Mouse (Mus musculus) intestine, embryonic 16.5 days (tissue): Measurements from ENCODE around the gene Reep1. TPM values are rescaled to one million over a fixed set of nuclear protein-coding genes. Genes with fewer than 3 reads are reported as not detected.

Experiments
- ATAC-seq: fragments of 200-750 bp; cut with Nextera tagmentation; 2 replicates; pipeline ENCODE4 v1.8.0; 2017; ENCODE audit warnings: moderate TSS enrichment, moderate library complexity
- H3K27ac ChIP-seq: fragments of 300-500 bp; sonication (generic); 2 replicates; pipeline ENCODE4 v1.5.1; 2014; ENCODE audit warnings: mild to moderate bottlenecking, low read length
- H3K27me3 ChIP-seq: fragments of 300-500 bp; sonication (generic); replicated peaks from 2 replicates; pipeline ENCODE4 v1.6.1; 2014; ENCODE audit warnings: low read length, control low read depth, mixed read lengths; ENCODE audit not compliant: control insufficient read depth, insufficient read depth
- H3K36me3 ChIP-seq: fragments of 300-500 bp; sonication (generic); 2 replicates; pipeline ENCODE4 v1.6.1; 2014; ENCODE audit warnings: low read length, control low read depth; ENCODE audit not compliant: control insufficient read depth, insufficient read depth
- H3K4me1 ChIP-seq: fragments of 300-500 bp; sonication (generic); 2 replicates; pipeline ENCODE4 v1.6.1; 2014; ENCODE audit warnings: low read length, control low read depth, mixed read lengths; ENCODE audit not compliant: control insufficient read depth, insufficient read depth
- H3K4me2 ChIP-seq: fragments of 300-500 bp; sonication (generic); 2 replicates; pipeline ENCODE4 v1.6.1; 2014; ENCODE audit warnings: low read depth, low read length, control low read depth
- H3K4me3 ChIP-seq: fragments of 300-500 bp; sonication (generic); 2 replicates; pipeline ENCODE4 v1.5.1; 2014; ENCODE audit warnings: mild to moderate bottlenecking, low read length
- H3K9ac ChIP-seq: fragments of 300-500 bp; sonication (generic); 2 replicates; pipeline ENCODE4 v1.6.1; 2014; ENCODE audit warnings: low read depth, low read length
- H3K9me3 ChIP-seq: fragments of 300-500 bp; sonication (generic); 2 replicates; pipeline ENCODE4 v1.6.1; 2016; ENCODE audit warnings: low read length, control low read depth; ENCODE audit not compliant: control insufficient read depth
- WGBS: fragments of 180-500 bp; shearing (Covaris S2); extraction: QIAGEN DNeasy Blood & Tissue Kit; methylation state at CpG from one replicate; pipeline ENCODE4 v1.1.7; 2014; 5-methylcytosine and 5-hydroxymethylcytosine counted together
- polyA plus RNA-seq: library from polyadenylated mRNA; unstranded; fragments of >200 nt; fragmentation: Nextera tagmentation; extraction: Ambion mirVana; gene quantifications from 2 replicates; pipeline ENCODE4 v1.2.1, GENCODE M21; 2015

Gene Reep1
- polyA plus RNA-seq, 1 experiment from 2014 or later = 13.5 TPM

DNA sequence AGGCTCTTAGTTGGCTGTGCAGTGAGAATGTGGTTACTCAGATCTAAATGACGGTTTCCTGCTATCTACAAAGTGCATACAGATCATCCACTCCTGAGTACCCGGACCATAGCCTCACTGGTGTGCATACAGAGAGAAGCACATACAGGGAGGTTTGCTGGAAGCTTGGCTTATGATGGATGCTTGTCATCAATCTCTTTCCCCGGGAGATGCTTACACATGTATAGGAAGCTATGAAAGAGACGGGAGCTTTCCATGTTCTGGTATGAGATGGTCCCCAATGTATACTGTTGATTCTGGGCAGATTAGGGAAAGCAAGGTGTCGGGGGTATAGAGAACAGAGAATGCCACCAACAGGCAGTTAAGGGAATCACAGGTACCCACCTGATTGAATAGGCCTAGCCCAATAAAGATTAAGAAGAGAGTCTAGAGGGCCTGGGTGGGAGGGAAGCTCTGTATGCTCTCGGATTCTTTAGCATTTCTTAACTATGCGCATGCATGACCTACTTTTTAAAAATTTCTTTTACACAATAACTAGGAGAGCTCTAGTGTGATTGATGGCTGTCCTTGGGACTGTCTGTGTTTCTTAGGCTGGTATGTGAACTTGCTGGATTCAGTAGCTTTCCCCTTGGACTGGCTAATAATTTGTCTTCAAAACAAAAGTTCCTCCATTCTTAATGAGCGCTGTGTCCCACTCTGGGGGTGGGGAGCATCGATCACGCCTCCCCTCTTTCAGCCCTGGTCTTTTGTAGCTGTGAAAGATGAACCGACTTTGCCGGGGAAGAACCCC lies 62.7 kb downstream of the Reep1 start:
- 0 out of 2 replicates have a peak, but pooled peaks cover 3% of the 10 kb centered on the region for H3K9me3 ChIP-seq

GRCm38 (mm10) chr6:71770856-71771255 lies 63.5 kb downstream of the Reep1 start:
- no peak overlapping the region for H3K27ac ChIP-seq
- H3K4me1 ChIP-seq = no peaks in the 10 kb centered on the region
- no peak for ATAC-seq
- H3K36me3 ChIP-seq = no peaks in the 10 kb centered on the region
- H3K9me3 ChIP-seq = 0 out of 2 replicates have a peak, but pooled peaks cover 3% of the 10 kb centered on the region
- H3K4me2 ChIP-seq = no peak overlapping the region
- no peaks in the 10 kb centered on the region for H3K27me3 ChIP-seq
- 95% methylated on average over 4 of the region's 4 CpGs for WGBS
- H3K4me3 ChIP-seq = no peak overlapping the region
- no peak overlapping the region for H3K9ac ChIP-seq

More for the DNA sequence above, 62.7 kb downstream of the Reep1 start:
- no peak for ATAC-seq
- no peak overlapping the region for H3K4me2 ChIP-seq
- no peak overlapping the region for H3K27ac ChIP-seq
- no peaks in the 10 kb centered on the region for H3K36me3 ChIP-seq
- H3K4me3 ChIP-seq = no peak overlapping the region
- WGBS = 77% methylated on average over 12 of the region's 12 CpGs
- H3K4me1 ChIP-seq = no peaks in the 10 kb centered on the region
- H3K9ac ChIP-seq = no peak overlapping the region
- H3K27me3 ChIP-seq = no peaks in the 10 kb centered on the region

DNA sequence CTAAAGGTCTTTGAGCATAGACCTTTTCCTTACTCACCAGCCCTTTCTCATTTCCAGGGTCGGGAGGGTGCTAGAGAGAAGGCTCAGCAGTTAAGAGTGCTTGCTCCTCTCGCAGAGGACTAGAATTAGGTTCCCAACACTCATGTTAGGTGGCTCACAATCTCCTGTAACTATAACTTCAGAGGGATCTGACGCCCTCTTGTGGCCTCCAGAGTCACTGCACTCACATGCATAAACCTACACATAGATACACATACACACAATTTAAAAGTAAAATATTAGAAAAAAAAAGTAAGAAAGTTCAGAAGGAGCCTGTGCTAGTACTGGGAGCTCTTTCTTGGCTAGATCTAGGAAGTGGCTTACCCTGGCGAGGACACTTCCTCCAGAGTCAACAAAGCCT lies 63.9 kb downstream of the Reep1 start:
- Histone ChIP-seq H3K36me3 (no peaks in the 10 kb centered on the region), H3K27me3 (no peaks in the 10 kb centered on the region), H3K9ac (no peak overlapping the region), H3K4me3 (no peak overlapping the region), H3K4me1 (no peaks in the 10 kb centered on the region), H3K9me3 (0 out of 2 replicates have a peak, but pooled peaks cover 3% of the 10 kb centered on the region), H3K27ac (no peak overlapping the region), H3K4me2 (no peak overlapping the region)
- ATAC-seq = no peak
- WGBS = 94% methylated on average over 4 of the region's 4 CpGs

DNA sequence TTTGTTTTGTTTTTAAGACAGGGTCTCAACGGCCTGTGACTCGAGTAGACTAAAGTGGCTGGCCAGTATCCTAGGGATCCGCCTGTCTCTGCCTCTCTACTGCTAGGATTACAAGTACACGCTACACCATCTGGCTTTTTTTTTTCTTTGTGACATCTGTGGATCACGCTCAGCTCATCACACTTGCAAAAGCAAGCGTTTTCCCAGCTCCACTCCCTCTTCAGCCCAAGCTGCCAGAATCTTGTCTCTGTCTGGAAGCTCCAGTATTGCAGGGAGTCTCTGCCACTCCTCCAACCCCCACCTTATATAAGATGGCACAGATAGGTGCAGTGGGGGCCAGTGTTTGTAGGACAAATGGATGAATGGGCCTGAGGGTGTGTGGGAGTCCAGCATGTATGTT lies 64.8 kb downstream of the Reep1 start:
- H3K36me3 ChIP-seq = no peaks in the 10 kb centered on the region
- 0 out of 2 replicates have a peak, but pooled peaks cover 3% of the 10 kb centered on the region for H3K9me3 ChIP-seq
- no peak overlapping the region for H3K4me3 ChIP-seq
- no peak for ATAC-seq
- H3K27me3 ChIP-seq = no peaks in the 10 kb centered on the region
- H3K4me2 ChIP-seq = no peak overlapping the region
- H3K27ac ChIP-seq = no peak overlapping the region
- no peaks in the 10 kb centered on the region for H3K4me1 ChIP-seq
- H3K9ac ChIP-seq = no peak overlapping the region
- 81% methylated on average over 6 of the region's 6 CpGs for WGBS

DNA sequence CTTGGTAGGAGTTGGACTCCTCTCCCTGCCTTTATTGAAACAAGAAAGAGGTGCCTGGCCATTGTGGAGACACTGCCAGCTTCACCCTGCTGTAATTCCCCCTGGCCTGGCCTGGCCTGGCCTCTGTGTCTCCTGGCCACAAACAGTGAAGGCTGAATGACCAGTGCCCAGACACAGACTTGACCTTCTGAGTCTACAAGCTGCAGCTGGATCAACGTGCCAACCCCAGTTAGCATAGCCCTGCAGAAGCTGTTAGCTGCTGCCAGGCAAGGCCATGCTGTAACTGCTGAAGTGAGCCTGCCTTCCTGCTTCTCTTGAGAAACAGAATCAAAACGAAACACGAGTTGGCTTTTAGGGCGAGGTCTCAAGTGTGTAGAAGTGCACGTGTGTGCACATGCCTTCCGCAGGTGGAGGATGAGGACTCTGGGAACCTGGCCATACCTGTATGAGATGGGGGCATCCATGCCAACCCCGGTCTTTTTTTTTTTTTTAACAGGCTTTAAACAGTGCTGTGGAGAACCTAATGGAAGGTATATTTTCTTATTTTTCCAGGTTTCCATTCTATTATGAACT lies 65.4 kb downstream of the Reep1 start:
- H3K9ac ChIP-seq = no peak overlapping the region
- H3K27ac ChIP-seq = no peak overlapping the region
- no peaks in the 10 kb centered on the region for H3K27me3 ChIP-seq
- WGBS = 83% methylated on average over 7 of the region's 7 CpGs
- H3K36me3 ChIP-seq = no peaks in the 10 kb centered on the region
- H3K4me1 ChIP-seq = no peaks in the 10 kb centered on the region
- H3K4me3 ChIP-seq = no peak overlapping the region
- H3K9me3 ChIP-seq = 0 out of 2 replicates have a peak, but pooled peaks cover 3% of the 10 kb centered on the region
- H3K4me2 ChIP-seq = no peak overlapping the region
- no peak for ATAC-seq

- Histone ChIP-seq H3K9me3 (no peaks in the 10 kb centered on the region), H3K27ac (no peak overlapping the region), H3K9ac (no peak overlapping the region), H3K4me1 (no peaks in the 10 kb centered on the region), H3K36me3 (no peaks in the 10 kb centered on the region), H3K27me3 (no peaks in the 10 kb centered on the region), H3K4me3 (no peak overlapping the region), H3K4me2 (no peak overlapping the region)
- 86% methylated on average over 5 of the region's 5 CpGs for WGBS
- no peak for ATAC-seq
Measured at GRCm38 (mm10) chr6:71778016-71778415, 70.7 kb downstream of the Reep1 start.

DNA sequence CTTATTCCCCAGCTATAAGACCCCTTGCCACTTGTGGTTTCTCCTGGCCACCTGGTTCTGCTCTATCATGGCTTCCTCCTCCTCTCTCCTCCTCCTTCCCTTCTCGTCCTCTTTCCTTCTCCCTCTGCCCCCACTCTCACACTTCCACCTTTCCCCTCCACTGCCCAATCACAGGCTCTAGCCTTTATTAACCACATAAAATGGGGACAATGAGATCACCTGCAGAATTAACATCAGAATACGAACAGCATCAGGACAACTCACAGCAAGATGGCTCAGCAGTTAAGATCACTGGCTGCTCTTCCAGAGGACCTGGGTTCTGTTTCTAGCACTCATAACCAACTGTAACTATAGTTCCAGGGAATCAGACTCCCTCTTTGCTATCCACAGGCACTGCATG lies 72.5 kb downstream of the Reep1 start:
- no peak for ATAC-seq
- no peak overlapping the region for H3K4me2 ChIP-seq
- no peak overlapping the region for H3K4me3 ChIP-seq
- no peak overlapping the region for H3K9ac ChIP-seq
- 86% methylated on average over 2 of the region's 2 CpGs for WGBS
- no peaks in the 10 kb centered on the region for H3K36me3 ChIP-seq
- no peaks in the 10 kb centered on the region for H3K9me3 ChIP-seq
- no peaks in the 10 kb centered on the region for H3K27me3 ChIP-seq
- no peaks in the 10 kb centered on the region for H3K4me1 ChIP-seq
- H3K27ac ChIP-seq = no peak overlapping the region

DNA sequence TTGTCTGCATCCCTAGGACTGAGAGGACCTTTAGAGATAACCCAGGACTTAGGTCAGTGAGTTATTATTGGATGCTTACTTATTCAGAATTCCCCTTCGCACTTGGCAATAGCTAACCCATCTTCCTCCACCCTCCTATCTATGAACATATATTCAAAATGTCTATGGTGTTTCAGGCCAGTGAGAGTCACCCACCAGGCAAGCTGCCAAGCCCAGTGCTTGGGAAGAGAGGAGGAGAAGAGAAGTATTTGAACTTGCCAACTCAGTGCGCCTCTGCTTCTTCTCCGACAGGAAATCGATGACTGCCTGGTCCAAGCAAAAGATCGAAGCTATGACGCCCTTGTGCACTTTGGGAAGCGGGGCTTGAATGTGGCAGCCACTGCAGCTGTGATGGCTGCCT lies 73.1 kb downstream of the Reep1 start:
- Histone ChIP-seq H3K36me3 (no peaks in the 10 kb centered on the region), H3K4me1 (no peaks in the 10 kb centered on the region), H3K27me3 (no peaks in the 10 kb centered on the region), H3K9ac (no peak overlapping the region), H3K4me2 (no peak overlapping the region), H3K27ac (no peak overlapping the region), H3K9me3 (no peaks in the 10 kb centered on the region), H3K4me3 (no peak overlapping the region)
- 83% methylated on average over 7 of the region's 7 CpGs for WGBS
- no peak for ATAC-seq

GRCm38 (mm10) chr6:71783165-71783564 lies 75.8 kb downstream of the Reep1 start:
- Histone ChIP-seq H3K36me3 (no peaks in the 10 kb centered on the region), H3K9ac (no peak overlapping the region), H3K4me2 (no peak overlapping the region), H3K27me3 (no peaks in the 10 kb centered on the region), H3K4me1 (no peaks in the 10 kb centered on the region), H3K27ac (no peak overlapping the region), H3K9me3 (no peaks in the 10 kb centered on the region), H3K4me3 (no peak overlapping the region)
- ATAC-seq = no peak
- WGBS = 92% methylated on average over 5 of the region's 5 CpGs
